Mouse (Mus musculus) mouse trophoblast stem cell (cell line): ENCODE measurements around the gene Cep128.

ENCODE experiments used
- in situ Hi-C, 2 experiments: fragments of 300-500 bp; cut with MseI, MboI; formaldehyde crosslinking; loops; 2 replicates in 1 of 2; 3 replicates in 1 of 2; pipeline ENCODE4 v1.15.1; 2025

The Cep128 gene

DNA sequence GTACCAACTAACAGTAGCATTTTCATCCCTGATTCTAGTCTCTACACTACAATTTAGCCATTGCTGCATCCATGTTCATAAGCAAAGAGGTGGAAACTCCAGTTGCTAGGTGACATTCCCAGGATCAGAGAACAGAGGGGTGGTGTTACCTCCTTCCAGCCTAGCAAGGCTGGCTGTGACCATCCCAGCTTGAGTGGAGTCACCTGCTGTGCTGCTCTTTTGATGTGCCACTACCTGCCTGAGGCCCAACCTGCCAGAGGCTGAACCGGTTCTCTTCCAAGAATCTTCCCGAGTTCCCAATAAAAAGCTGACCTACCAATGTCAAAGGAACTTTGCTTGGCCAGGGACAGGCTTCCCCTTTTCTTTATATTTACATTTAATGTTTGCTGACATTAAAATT lies 408.8 kb downstream of the Cep128 start:
- in situ Hi-C loops, result no loop called here

- in situ Hi-C loops, result no loop called here
These were observed 413.1 kb downstream of the Cep128 start for GRCm38 (mm10) chr12:90971156-90971555.

- in situ Hi-C loops, result no loop called here
These were observed 422.7 kb downstream of the Cep128 start for GRCm38 (mm10) chr12:90961386-90962017.

DNA sequence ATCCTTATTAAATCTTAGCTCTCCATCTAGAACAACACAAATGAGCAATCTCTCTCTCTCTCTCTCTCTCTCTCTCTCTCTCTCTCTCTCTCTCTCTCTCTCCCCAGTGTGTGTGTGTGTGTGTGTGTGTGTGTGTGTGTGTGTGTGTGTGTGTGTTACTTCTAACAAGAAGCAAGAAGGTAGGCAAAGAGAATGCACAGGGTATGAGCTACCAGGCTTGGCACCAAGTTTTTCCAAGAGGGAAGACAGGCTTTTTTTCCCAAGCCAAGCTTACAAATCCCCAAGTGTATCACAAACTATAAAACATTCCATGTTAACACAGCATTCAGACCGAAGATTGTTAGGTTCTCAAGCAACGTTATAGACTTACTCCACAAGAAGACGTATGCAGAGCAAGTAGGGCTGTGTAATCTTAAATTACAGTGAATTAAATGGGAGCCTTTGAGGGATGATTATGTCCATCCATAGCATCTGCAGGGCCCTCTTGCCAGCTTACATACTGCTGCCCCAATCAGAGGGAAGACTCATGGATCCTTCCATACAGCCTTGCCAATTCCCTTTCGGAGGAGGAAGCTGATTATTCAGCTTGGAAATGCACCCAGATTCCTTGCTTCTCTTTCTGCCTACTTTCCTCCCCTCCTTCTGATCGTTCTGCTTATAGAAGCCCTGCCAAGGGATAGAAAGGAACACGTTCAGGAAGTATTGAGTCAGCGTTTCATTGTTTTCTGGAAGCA lies 429.3 kb downstream of the Cep128 start:
- in situ Hi-C loops, result no loop called here
